Mouse (Mus musculus) heart, embryonic 16.5 days (tissue): Measurements from ENCODE around the gene Iqgap2. TPM values are rescaled to one million over a fixed set of nuclear protein-coding genes. Genes with fewer than 3 reads are reported as not detected.

ENCODE experiments used
- ATAC-seq: fragments of 200-750 bp; cut with Nextera tagmentation; replicated peaks from 2 replicates; pipeline ENCODE4 v1.8.0; 2017; ENCODE audit warnings: moderate number of reproducible peaks; ENCODE audit not compliant: insufficient read depth, low FRiP score; ENCODE audit errors: extremely low read depth
- H3K27ac ChIP-seq: fragments of 300-500 bp; sonication (generic); 2 replicates; pipeline ENCODE4 v1.5.1; 2014; ENCODE audit warnings: mild to moderate bottlenecking, low read length, control low read depth, moderate library complexity
- H3K27me3 ChIP-seq: fragments of 300-500 bp; sonication (generic); 2 replicates; pipeline ENCODE4 v1.6.1; 2014; ENCODE audit warnings: low read length, mixed read lengths; ENCODE audit not compliant: control insufficient read depth, insufficient read depth
- H3K36me3 ChIP-seq: fragments of 300-500 bp; sonication (generic); 2 replicates; pipeline ENCODE4 v1.6.1; 2014; ENCODE audit not compliant: control insufficient read depth, insufficient read depth
- H3K4me1 ChIP-seq: fragments of 300-500 bp; sonication (generic); 2 replicates; pipeline ENCODE4 v1.6.1; 2014; ENCODE audit warnings: low read length, mixed read lengths; ENCODE audit not compliant: control insufficient read depth, insufficient read depth
- H3K4me2 ChIP-seq: fragments of 300-500 bp; sonication (generic); 2 replicates; pipeline ENCODE4 v1.6.1; 2014; ENCODE audit warnings: low read depth, mild to moderate bottlenecking, control low read depth, low read length
- H3K4me3 ChIP-seq: fragments of 300-500 bp; sonication (generic); 2 replicates; pipeline ENCODE4 v1.5.1; 2014; ENCODE audit warnings: mild to moderate bottlenecking, control low read depth, low read length
- H3K9ac ChIP-seq: fragments of 300-500 bp; sonication (generic); 2 replicates; pipeline ENCODE4 v1.6.1; 2014; ENCODE audit warnings: low read length, control low read depth
- H3K9me3 ChIP-seq: fragments of 300-500 bp; sonication (generic); replicated peaks from 2 replicates; pipeline ENCODE4 v1.6.1; 2016; ENCODE audit warnings: low read length; ENCODE audit not compliant: control insufficient read depth
- WGBS: fragments of 180-500 bp; shearing (Covaris S2); extraction: QIAGEN DNeasy Blood & Tissue Kit; methylation state at CpG from one replicate; pipeline ENCODE4 v1.1.7; 2014; 5-methylcytosine and 5-hydroxymethylcytosine counted together
- polyA plus RNA-seq: library from polyadenylated mRNA; unstranded; fragments of >200 nt; fragmentation: Nextera tagmentation; extraction: Ambion mirVana; gene quantifications from 2 replicates; pipeline ENCODE4 v1.2.1, GENCODE M21; 2015

Gene Iqgap2
- polyA plus RNA-seq, 1 experiment from 2014 or later: 4.6 TPM

DNA sequence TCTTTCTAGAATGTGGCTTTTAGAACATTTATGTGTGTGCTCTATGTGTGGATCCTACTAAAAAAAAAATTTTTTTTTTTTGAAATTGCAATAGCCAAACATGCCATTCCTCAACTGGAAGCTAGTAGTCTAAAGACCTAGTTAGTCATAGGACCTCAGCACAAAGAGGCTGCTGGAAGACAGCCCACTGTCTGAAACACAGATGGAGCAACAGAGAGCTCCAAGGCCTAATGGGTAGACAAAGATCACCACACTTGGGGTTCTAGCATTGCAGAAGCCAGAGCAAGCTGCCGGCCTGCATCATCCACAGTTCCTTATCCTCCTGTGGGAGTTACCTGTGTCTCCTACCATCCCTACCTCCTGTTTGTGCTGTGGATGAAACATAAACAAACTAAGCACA lies 251.3 kb downstream of the Iqgap2 start:
- Histone ChIP-seq H3K9ac (no peak overlapping the region), H3K9me3 (no peaks in the 10 kb centered on the region), H3K4me3 (no peak overlapping the region), H3K27ac (no peak overlapping the region), H3K36me3 (no peaks in the 10 kb centered on the region), H3K4me2 (no peak overlapping the region), H3K4me1 (peaks cover 23% of the 10 kb centered on the region), H3K27me3 (no peaks in the 10 kb centered on the region)
- no peak for ATAC-seq
- 92% methylated on average over 1 of the region's 1 CpGs for WGBS

DNA sequence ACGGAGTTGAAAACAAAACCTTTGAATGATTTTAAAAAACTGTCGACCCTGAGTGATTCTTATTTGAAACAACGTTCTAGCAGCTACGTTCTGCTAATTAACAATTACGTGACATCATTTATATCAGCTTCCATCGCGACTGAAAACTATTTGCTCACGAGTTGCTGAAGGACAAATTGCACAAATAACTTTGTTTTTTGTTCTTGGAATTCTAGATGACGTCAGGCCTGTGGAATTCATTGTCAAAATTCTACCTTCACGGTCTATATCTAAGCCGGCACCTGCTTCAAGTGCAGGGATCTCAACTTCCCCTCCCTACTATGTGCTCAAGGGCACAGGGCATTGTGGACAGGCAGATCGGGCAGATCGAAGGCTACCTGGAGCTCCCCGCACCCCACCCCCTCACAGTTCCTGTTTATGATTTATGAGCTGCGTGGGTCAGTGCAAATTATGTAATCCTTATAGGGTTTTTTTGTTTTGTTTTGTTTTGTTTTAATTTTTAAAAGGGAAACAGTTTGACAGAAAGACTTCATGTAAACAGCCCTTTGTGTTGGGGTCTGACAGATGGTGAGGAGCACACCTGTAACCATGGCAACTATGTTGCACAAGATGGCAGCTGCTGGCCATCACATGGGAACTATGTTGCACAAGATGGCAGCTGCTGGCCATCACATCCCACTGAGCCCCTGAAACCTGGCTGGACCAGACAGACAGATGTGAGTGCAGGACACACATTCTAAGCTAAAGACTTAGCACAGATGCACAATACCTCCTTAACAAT lies 252.2 kb downstream of the Iqgap2 start:
- Histone ChIP-seq H3K27ac (peak overlapping the region; percentile 91), H3K9me3 (no peaks in the 10 kb centered on the region), H3K36me3 (no peaks in the 10 kb centered on the region), H3K4me1 (peaks cover 23% of the 10 kb centered on the region), H3K9ac (peak overlapping the region; percentile 55), H3K4me2 (no peak overlapping the region), H3K4me3 (no peak overlapping the region), H3K27me3 (no peaks in the 10 kb centered on the region)
- WGBS: 50% methylated on average over 15 of the region's 15 CpGs
- no peak for ATAC-seq

DNA sequence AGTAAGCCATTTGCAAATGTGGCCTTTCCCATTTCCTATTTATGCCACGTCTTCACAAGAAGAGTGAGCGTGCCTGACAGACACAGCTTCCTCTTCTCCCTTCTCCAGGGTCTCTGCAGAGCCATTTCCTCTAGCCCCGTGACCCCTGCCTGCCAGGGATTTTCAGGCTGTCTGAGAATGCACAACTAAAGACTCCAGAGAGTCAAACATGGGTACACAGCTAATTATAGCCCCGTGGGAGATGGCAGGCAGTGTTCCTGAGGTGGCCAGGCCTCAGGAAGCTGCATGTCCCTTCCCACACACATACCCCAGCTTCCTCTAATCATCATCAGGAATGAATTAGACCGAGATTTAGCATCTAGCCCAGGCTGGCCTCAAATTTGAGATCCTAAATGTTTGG lies 252.8 kb downstream of the Iqgap2 start:
- no peaks in the 10 kb centered on the region for H3K27me3 ChIP-seq
- no peaks in the 10 kb centered on the region for H3K36me3 ChIP-seq
- no peaks in the 10 kb centered on the region for H3K9me3 ChIP-seq
- H3K9ac ChIP-seq: peak overlapping the region; percentile 55
- peak; percentile 60 for ATAC-seq
- H3K4me3 ChIP-seq: no peak overlapping the region
- WGBS: 16% methylated on average over 5 of the region's 5 CpGs
- H3K4me2 ChIP-seq: no peak overlapping the region
- peak overlapping the region; percentile 91 for H3K27ac ChIP-seq
- H3K4me1 ChIP-seq: peaks cover 23% of the 10 kb centered on the region

DNA sequence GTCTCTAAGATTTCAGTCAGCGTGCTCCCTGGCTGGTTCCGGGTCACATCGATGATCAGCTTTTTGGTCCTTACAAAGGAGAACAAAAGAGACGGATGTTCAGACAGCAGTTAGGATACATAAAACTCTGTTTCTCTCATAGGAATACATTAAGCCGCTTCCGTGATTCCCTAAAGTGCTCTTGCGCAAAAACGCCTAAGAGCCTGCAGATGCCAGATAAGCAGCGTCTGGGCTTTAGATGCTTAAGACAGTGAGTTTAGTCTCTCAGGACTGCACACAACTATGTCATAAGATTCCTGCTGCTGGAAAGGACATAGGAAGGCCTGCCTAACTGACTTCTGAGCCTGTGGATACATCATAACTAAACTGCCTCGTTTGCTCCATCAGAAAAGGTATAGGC lies 254.0 kb downstream of the Iqgap2 start:
- Histone ChIP-seq H3K9me3 (no peaks in the 10 kb centered on the region), H3K27ac (0 out of 2 replicates have a peak overlapping the region, but pooled peaks have one; percentile 24), H3K4me3 (no peak overlapping the region), H3K9ac (no peak overlapping the region), H3K4me1 (peaks cover 19% of the 10 kb centered on the region), H3K36me3 (no peaks in the 10 kb centered on the region), H3K4me2 (no peak overlapping the region), H3K27me3 (no peaks in the 10 kb centered on the region)
- 70% methylated on average over 10 of the region's 10 CpGs for WGBS
- ATAC-seq: no peak

DNA sequence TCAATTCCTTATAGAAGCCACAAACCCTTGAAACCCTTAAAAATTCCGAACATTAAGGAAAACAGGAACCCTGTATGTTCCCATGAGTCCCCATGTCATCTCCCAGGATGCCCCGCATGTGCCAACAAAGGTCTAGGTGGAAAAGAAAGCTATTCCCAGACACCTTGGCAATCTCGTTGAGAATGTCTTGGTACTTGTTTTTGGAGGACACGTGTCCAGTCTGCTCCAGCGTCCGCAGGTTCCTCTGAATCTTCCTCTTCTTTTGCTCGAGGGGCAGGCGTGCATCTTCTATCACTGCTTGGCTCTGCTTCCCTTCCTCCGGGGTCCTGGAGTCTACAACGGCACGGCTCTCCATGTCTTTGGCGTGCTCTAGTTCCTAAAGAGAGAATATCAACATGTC lies 256.4 kb downstream of the Iqgap2 start:
- no peak for ATAC-seq
- H3K9me3 ChIP-seq: no peaks in the 10 kb centered on the region
- H3K27ac ChIP-seq: peak overlapping the region; percentile 37
- WGBS: 89% methylated on average over 12 of the region's 12 CpGs
- H3K27me3 ChIP-seq: no peaks in the 10 kb centered on the region
- no peak overlapping the region for H3K9ac ChIP-seq
- peaks cover 22% of the 10 kb centered on the region for H3K4me1 ChIP-seq
- no peaks in the 10 kb centered on the region for H3K36me3 ChIP-seq
- no peak overlapping the region for H3K4me2 ChIP-seq
- no peak overlapping the region for H3K4me3 ChIP-seq

DNA sequence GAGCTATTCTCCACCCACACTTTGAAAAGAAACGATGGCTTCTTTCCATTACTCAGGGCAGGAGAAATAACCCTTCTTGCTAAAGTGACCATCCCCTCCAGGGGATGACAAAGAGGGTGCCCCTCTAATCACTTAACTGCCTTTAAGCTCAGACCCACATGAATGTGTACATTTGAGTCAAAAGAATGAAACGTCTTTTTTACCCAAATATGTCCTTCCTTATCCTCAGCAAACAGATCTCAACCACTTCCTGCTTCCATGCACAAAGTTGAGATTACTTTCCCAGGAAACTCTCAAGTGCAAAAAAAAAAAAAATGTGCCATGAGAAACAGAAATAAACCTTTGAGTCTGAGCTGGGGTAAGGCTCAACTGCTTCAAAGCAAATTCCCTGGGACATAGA lies 257.3 kb downstream of the Iqgap2 start:
- no peak for ATAC-seq
- Histone ChIP-seq H3K4me1 (peaks cover 18% of the 10 kb centered on the region), H3K9me3 (no peaks in the 10 kb centered on the region), H3K27me3 (no peaks in the 10 kb centered on the region), H3K4me3 (no peak overlapping the region), H3K27ac (peak overlapping the region; percentile 82), H3K36me3 (no peaks in the 10 kb centered on the region), H3K9ac (no peak overlapping the region), H3K4me2 (no peak overlapping the region)
- 28% methylated on average over 2 of the region's 2 CpGs for WGBS

DNA sequence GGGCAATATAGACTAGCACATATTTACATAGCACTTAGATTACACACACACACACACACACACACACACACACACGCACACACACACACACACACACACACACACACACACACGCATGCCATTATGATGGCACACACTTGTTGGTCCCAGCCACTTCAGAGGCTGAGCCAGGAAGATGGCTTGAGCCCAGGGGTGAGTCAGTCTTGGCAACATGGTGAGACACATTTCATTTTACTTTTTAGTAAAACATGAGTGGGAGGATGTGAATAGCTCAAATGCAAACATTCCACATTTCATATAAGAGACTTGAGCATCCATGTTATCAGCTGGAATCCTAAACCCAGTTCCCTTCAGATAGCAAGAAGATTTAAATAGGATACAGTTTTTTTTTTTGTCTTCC lies 258.3 kb downstream of the Iqgap2 start:
- WGBS: 73% methylated on average over 2 of the region's 2 CpGs

DNA sequence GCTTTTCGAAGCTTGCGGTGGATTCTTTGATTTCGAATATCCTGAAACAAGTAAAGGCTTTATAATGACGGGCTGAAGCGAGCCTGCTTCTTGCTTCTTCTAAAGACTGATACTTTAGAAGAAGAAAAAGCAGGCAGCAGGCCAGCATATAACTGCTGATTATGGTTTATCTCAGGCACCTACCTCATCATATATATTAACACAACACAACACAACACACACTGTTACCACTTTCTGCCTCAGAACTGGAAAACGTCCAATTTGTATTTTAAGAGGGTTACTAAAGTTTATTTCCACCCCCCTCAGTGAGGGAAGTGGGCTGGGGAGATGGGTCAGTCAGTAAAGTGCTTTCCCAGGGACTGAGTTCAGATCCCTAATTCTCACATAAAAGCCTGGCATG lies 259.6 kb downstream of the Iqgap2 start:
- H3K9ac ChIP-seq: no peak overlapping the region
- H3K27ac ChIP-seq: no peak overlapping the region; the same call in 1 of the 2 replicates
- no peaks in the 10 kb centered on the region for H3K36me3 ChIP-seq
- H3K4me3 ChIP-seq: no peak overlapping the region
- ATAC-seq: no peak
- 78% methylated on average over 6 of the region's 6 CpGs for WGBS
- H3K4me1 ChIP-seq: peaks cover 5% of the 10 kb centered on the region; the same call in 1 of the 2 replicates
- no peaks in the 10 kb centered on the region for H3K9me3 ChIP-seq
- no peaks in the 10 kb centered on the region for H3K27me3 ChIP-seq
- no peak overlapping the region for H3K4me2 ChIP-seq

More for the DNA sequence above, 258.3 kb downstream of the Iqgap2 start:
- Histone ChIP-seq H3K9ac (no peak overlapping the region), H3K4me3 (no peak overlapping the region), H3K27ac (peak overlapping the region; percentile 82), H3K27me3 (no peaks in the 10 kb centered on the region), H3K4me1 (peaks cover 8% of the 10 kb centered on the region), H3K9me3 (no peaks in the 10 kb centered on the region), H3K36me3 (no peaks in the 10 kb centered on the region), H3K4me2 (no peak overlapping the region)
- 0 out of 2 replicates have a peak, but pooled peaks have one; percentile 43 for ATAC-seq

DNA sequence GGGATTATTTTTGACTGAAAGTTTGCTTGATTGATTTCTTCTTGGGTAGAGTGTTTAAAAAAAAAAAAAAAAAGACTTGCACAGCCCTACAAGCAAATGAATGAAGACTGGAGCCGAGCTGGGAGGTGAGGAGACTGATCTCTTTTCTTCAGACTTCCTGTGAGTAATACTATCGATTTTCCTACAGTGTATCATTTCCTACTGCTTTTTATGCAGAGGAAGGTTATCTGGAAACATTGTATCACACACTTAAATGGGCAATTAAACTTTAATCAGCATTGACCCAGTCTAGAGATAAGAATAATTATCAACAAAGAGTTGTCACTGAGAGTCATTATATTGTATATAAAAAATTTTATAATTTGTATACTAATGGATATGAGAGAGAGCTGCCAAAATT lies 261.0 kb downstream of the Iqgap2 start:
- Histone ChIP-seq H3K4me1 (peaks cover 5% of the 10 kb centered on the region; the same call in 1 of the 2 replicates), H3K9ac (no peak overlapping the region), H3K4me3 (no peak overlapping the region), H3K9me3 (no peaks in the 10 kb centered on the region), H3K4me2 (no peak overlapping the region), H3K36me3 (no peaks in the 10 kb centered on the region), H3K27me3 (no peaks in the 10 kb centered on the region), H3K27ac (no peak overlapping the region)
- 46% methylated on average over 2 of the region's 2 CpGs for WGBS
- no peak for ATAC-seq
